Mouse (Mus musculus) adrenal gland, postnatal 36 days (tissue): Measurements from ENCODE around the gene Ttc24. TPM values are rescaled to one million over a fixed set of nuclear protein-coding genes. Genes with fewer than 3 reads are reported as not detected.
A peak's percentile ranks its signal among the peaks of the same experiment; 100 is the strongest.

Experiments used
- DNase-seq, 2 experiments: peaks; one replicate each; pipeline ENCODE4 v3.0.0; 2021; ENCODE audit warnings: mixed read lengths in 1 of 2
- total RNA-seq, 2 experiments: library from RNA; stranded (reverse); gene quantifications; 2 replicates each; pipeline ENCODE4 v1.2.3; 2021

Ttc24 gene
- total RNA-seq, 2 experiments from 2014 or later, result not detected

DNA sequence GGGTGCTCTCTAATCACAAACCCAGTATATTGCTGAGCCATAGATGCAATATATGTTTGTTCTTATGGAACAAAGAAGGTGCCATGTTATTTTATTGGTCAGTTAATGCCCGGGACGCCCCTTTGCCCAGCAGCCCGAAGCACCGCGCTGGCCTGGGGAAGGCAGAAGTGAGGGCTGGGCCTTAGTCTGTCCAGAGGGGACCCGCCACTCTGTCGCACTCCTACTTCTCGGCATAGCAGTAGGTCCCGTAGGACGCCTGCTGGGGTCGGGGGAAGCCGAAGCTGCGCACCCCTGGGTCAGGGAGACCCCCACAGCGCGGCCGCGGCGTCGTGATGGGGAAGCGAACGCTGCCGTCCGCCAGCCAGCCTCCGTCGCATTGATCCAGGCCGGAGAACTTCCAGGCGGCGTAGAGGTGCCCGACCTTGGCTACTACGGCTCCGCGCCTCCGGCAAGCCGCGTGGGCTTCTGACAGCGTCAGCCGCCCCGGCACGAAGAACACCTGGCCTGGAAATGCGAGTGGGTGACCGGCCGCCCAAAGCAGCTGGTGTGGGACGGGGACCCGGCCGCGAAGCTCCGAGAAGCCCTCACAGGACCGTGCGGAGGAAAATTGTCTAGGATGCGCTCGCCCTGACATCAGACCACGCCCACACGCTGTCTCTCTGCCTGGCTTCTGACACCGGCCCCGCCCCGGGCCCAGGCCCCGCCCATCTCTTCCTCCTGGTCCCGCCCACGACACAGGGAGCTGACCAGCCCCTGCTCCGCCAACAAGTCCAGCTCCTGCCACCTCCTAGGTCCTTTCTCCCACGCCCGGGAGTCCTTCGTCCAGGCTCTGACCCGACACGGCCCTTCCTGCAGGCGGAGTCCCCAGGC lies 55.5 kb downstream of the Ttc24 start:
- DNase-seq, result peak; percentile 96 to 98

Other genes with a start within 250 kb of the Ttc24 start
- under 1 TPM in 1 of 2 experiments, not detected in 1; 0.36 TPM for gene Sh2d2a, start 231.5 kb downstream of the Ttc24 start, total RNA-seq
- 10 to 100 TPM; 49.2 to 57.4 TPM for gene Prcc, start 192.7 kb downstream of the Ttc24 start, total RNA-seq
- gene Hdgf, start 172.0 kb downstream of the Ttc24 start, total RNA-seq, result 100 to 1,000 TPM; 187 TPM
- 100 to 1,000 TPM; 116 to 130 TPM for gene Mrpl24, start 158.8 kb downstream of the Ttc24 start, total RNA-seq
- gene Isg20l2, start 148.0 kb downstream of the Ttc24 start, total RNA-seq, result 10 to 100 TPM; 20.7 to 22.0 TPM
- gene Rrnad1, start 147.6 kb downstream of the Ttc24 start, total RNA-seq, result 10 to 100 TPM; 14.3 to 16.1 TPM
- under 1 TPM in 1 of 2 experiments, not detected in 1; 0.33 TPM for gene Crabp2, start 129.6 kb downstream of the Ttc24 start, total RNA-seq
- 10 to 100 TPM in 1 of 2 experiments, 1 to 10 TPM in 1; 8.8 to 13.3 TPM for gene Nes, start 107.2 kb downstream of the Ttc24 start, total RNA-seq
- gene Bcan, start 78.1 kb downstream of the Ttc24 start, total RNA-seq, result 10 to 100 TPM; 45.9 to 47.8 TPM
- gene Hapln2, start 50.7 kb downstream of the Ttc24 start, total RNA-seq, result not detected
- 10 to 100 TPM; 12.9 to 20.4 TPM for gene Gpatch4, start 35.2 kb downstream of the Ttc24 start, total RNA-seq
- 100 to 1,000 TPM; 127 to 140 TPM for gene Naxe, start 19.8 kb downstream of the Ttc24 start, total RNA-seq
- gene Iqgap3, start 3.7 kb upstream of the Ttc24 start, total RNA-seq, result 1 to 10 TPM; 2.1 to 2.2 TPM
- gene Mef2d, start 64.1 kb upstream of the Ttc24 start, total RNA-seq, result 10 to 100 TPM; 85.1 to 99.4 TPM
- gene Rhbg, start 176.4 kb upstream of the Ttc24 start, total RNA-seq, result 1 to 10 TPM; 5.5 to 7.9 TPM
- gene Gm38392, start 208.9 kb upstream of the Ttc24 start, total RNA-seq, result 1 to 10 TPM in 1 of 2 experiments, under 1 TPM in 1; 0.99 to 1.5 TPM
- 1 to 10 TPM; 6.9 to 8.0 TPM for gene Tsacc, start 218.7 kb upstream of the Ttc24 start, total RNA-seq
- 100 to 1,000 TPM; 301 to 387 TPM for gene Cct3, start 218.8 kb upstream of the Ttc24 start, total RNA-seq
- gene Glmp, start 246.7 kb upstream of the Ttc24 start, total RNA-seq, result 100 to 1,000 TPM; 199 to 231 TPM